Mouse (Mus musculus): ENCODE measurements around the gene Fuca1. TPM values are rescaled to one million over a fixed set of nuclear protein-coding genes. Genes with fewer than 3 reads are reported as not detected.

Gene Fuca1
- polyA plus RNA-seq, 1 experiment from 2014 or later: 50.9 TPM

DNA sequence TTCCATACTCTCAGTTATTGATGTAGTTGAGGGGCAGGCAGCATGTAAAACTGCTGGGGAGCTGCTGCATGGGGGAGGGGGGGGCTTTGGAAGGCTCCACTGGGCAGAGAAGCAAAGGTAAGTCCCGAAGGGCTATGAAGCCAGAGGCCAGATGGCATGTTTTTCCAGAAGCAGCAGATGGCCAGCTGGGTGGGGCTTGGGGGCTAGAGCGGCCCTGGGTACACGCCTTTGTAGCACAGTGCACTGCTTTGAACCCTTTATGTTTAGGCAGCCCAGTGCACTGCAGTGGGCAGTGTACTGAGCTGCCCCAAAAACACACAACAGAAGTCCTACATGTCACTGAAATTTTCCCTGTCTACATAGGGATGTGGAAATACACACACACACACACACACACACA lies 7.7 kb upstream of the Fuca1 start:
- Histone ChIP-seq H3K27ac (replicated peaks) (no peak overlapping the region; the same call in 1 of the 2 replicates), H3K9ac (replicated peaks) (no peak overlapping the region), H3K4me3 (no peak overlapping the region), H3K4me2 (replicated peaks) (no peak overlapping the region), H3K27me3 (no peaks in the 10 kb centered on the region), H3K9me3 (no peaks in the 10 kb centered on the region), H3K36me3 (no peaks in the 10 kb centered on the region), H3K4me1 (no peaks in the 10 kb centered on the region)
- peak; percentile 78; the same call in 1 of the 2 replicates for ATAC-seq (replicated peaks)
- 38% methylated on average over 3 of the region's 3 CpGs for WGBS

- ATAC-seq (replicated peaks): no peak
- Histone ChIP-seq H3K9me3 (no peaks in the 10 kb centered on the region), H3K4me1 (no peaks in the 10 kb centered on the region), H3K27ac (replicated peaks) (no peak overlapping the region), H3K4me2 (replicated peaks) (no peak overlapping the region), H3K9ac (replicated peaks) (no peak overlapping the region), H3K27me3 (no peaks in the 10 kb centered on the region), H3K4me3 (no peak overlapping the region), H3K36me3 (no peaks in the 10 kb centered on the region)
- 80% methylated on average over 4 of the region's 4 CpGs for WGBS
Observed at GRCm38 (mm10) chr4:135913433-135913832, 7.1 kb upstream of the Fuca1 start.

DNA sequence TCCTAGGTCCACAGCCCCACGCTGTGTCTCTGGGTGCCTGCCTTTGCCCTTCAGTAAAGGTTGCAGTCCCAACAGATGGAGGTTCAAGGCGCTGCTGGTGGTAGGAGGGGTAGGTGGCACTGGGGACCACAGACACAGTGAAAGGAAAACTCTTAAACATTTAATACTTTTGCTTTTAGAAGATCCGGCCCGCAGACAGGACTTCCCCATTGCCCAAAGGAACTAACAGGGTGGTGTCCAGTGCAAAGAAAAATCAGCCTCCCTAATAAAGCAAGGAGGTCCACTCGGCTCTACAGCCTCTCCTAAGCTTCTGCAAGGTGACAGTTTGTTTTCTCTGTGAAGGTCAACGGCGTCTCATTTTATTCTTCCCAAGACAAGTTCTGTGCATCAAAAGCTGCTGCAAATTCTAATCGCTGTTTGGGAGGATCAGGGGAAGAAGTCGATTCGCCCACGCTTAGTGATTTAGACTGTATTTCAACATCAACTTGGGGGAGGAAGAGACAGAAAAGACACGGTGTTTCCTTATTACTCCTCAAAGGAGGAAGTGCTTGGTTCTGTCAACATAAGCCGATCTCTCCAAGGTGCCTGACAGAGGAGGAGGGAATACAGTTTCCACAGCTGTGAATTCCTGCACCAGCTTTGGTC lies 1.8 kb upstream of the Fuca1 start:
- peaks cover 10% of the 10 kb centered on the region for H3K4me1 ChIP-seq

GRCm38 (mm10) chr4:135919280-135919639 lies 1.3 kb upstream of the Fuca1 start:
- H3K27ac ChIP-seq (replicated peaks): no peak overlapping the region

More for the DNA sequence above, 1.8 kb upstream of the Fuca1 start:
- Histone ChIP-seq H3K9me3 (no peaks in the 10 kb centered on the region), H3K4me3 (no peak overlapping the region), H3K4me2 (replicated peaks) (no peak overlapping the region), H3K9ac (replicated peaks) (no peak overlapping the region), H3K27ac (replicated peaks) (no peak overlapping the region), H3K36me3 (peaks cover 5% of the 10 kb centered on the region; the same call in 1 of the 2 replicates), H3K27me3 (no peaks in the 10 kb centered on the region)
- no peak for ATAC-seq (replicated peaks)
- WGBS: 94% methylated on average over 13 of the region's 13 CpGs

GRCm38 (mm10) chr4:135921257-135922120 lies 954 bp downstream of the Fuca1 start:
- Histone ChIP-seq H3K4me2 (replicated peaks) (peak overlapping the region; percentile 90), H3K36me3 (peaks cover 11% of the 10 kb centered on the region; the same call in 1 of the 2 replicates), H3K4me1 (peaks cover 10% of the 10 kb centered on the region), H3K27ac (replicated peaks) (peak overlapping the region; percentile 86), H3K27me3 (no peaks in the 10 kb centered on the region), H3K9ac (replicated peaks) (peak overlapping the region; percentile 85), H3K9me3 (no peaks in the 10 kb centered on the region), H3K4me3 (peak overlapping the region; percentile 91)
- WGBS: 6% methylated on average over 26 of the region's 26 CpGs
- ATAC-seq (replicated peaks): no peak

More at GRCm38 (mm10) chr4:135919280-135919639, 1.3 kb upstream of the Fuca1 start:
- Histone ChIP-seq H3K36me3 (peaks cover 5% of the 10 kb centered on the region; the same call in 1 of the 2 replicates), H3K4me3 (no peak overlapping the region), H3K27me3 (no peaks in the 10 kb centered on the region), H3K4me2 (replicated peaks) (no peak overlapping the region), H3K4me1 (peaks cover 10% of the 10 kb centered on the region), H3K9me3 (no peaks in the 10 kb centered on the region), H3K9ac (replicated peaks) (no peak overlapping the region)
- no peak for ATAC-seq (replicated peaks)
- WGBS: 92% methylated on average over 3 of the region's 3 CpGs

GRCm38 (mm10) chr4:135922190-135922589 lies 1.7 kb downstream of the Fuca1 start:
- no peak overlapping the region for H3K27ac ChIP-seq (replicated peaks)
- H3K9ac ChIP-seq (replicated peaks): no peak overlapping the region
- no peaks in the 10 kb centered on the region for H3K9me3 ChIP-seq
- 0 out of 2 replicates have a peak overlapping the region, but pooled peaks have one; percentile 91 for H3K4me3 ChIP-seq
- peaks cover 10% of the 10 kb centered on the region for H3K4me1 ChIP-seq
- peaks cover 17% of the 10 kb centered on the region; the same call in 1 of the 2 replicates for H3K36me3 ChIP-seq
- H3K27me3 ChIP-seq: no peaks in the 10 kb centered on the region
- WGBS: 78% methylated on average over 1 of the region's 1 CpGs
- H3K4me2 ChIP-seq (replicated peaks): peak overlapping the region; percentile 90
- ATAC-seq (replicated peaks): no peak

DNA sequence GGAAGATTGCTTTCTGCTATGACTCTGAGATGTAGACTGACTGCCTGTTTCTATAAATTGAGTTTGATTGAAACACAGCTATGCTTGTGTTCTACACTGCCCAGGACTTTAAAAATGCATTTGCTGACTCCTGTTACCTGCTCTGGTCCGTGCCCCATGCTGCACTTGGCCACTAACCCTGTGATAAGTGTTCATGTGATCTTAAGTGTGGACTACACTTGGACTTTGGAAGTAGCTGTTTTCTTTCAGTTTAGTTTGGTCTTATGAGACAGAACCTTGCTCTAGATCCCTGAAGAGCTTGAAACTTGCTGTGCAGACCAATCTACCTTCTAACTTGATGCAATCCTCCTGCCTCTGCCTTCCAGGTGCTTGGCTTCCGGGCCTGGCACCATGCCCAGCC lies 3.9 kb downstream of the Fuca1 start:
- no peak for ATAC-seq (replicated peaks)
- Histone ChIP-seq H3K9ac (replicated peaks) (no peak overlapping the region), H3K4me1 (peaks cover 10% of the 10 kb centered on the region), H3K27me3 (no peaks in the 10 kb centered on the region), H3K27ac (replicated peaks) (no peak overlapping the region), H3K4me2 (replicated peaks) (no peak overlapping the region), H3K9me3 (no peaks in the 10 kb centered on the region), H3K4me3 (no peak overlapping the region), H3K36me3 (peaks cover 17% of the 10 kb centered on the region; the same call in 1 of the 2 replicates)
- 93% methylated on average over 2 of the region's 2 CpGs for WGBS

DNA sequence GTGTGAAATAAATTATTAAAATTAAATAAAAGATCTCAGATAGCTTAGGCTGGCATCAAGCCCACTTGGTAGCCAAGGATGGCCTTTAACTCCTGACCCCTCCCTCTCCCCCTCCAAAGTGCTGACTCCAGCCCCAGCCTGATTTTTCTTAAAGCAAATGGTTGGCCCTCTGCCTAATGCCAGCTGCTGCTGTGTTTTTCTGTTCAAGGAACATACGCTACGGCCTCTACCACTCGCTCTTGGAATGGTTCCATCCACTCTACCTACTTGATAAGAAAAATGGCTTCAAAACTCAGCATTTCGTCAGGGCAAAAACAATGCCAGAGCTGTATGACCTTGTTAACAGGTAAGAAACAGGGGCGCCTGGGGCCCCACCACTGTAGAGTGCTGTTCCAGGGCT lies 4.8 kb downstream of the Fuca1 start:
- no peak for ATAC-seq (replicated peaks)
- H3K9ac ChIP-seq (replicated peaks): no peak overlapping the region
- H3K4me1 ChIP-seq: peaks cover 10% of the 10 kb centered on the region
- WGBS: 77% methylated on average over 5 of the region's 5 CpGs
- H3K9me3 ChIP-seq: no peaks in the 10 kb centered on the region
- no peak overlapping the region for H3K4me2 ChIP-seq (replicated peaks)
- H3K27ac ChIP-seq (replicated peaks): no peak overlapping the region
- no peaks in the 10 kb centered on the region for H3K27me3 ChIP-seq
- H3K4me3 ChIP-seq: no peak overlapping the region
- peaks cover 17% of the 10 kb centered on the region; the same call in 1 of the 2 replicates for H3K36me3 ChIP-seq

GRCm38 (mm10) chr4:135926195-135926808 lies 5.8 kb downstream of the Fuca1 start:
- Histone ChIP-seq H3K4me2 (replicated peaks) (no peak overlapping the region), H3K9me3 (no peaks in the 10 kb centered on the region), H3K27me3 (no peaks in the 10 kb centered on the region), H3K4me3 (no peak overlapping the region), H3K9ac (replicated peaks) (no peak overlapping the region), H3K4me1 (peaks cover 9% of the 10 kb centered on the region), H3K36me3 (peaks cover 17% of the 10 kb centered on the region; the same call in 1 of the 2 replicates), H3K27ac (replicated peaks) (no peak overlapping the region)
- ATAC-seq (replicated peaks): no peak
- 87% methylated on average over 10 of the region's 10 CpGs for WGBS

- H3K27me3 ChIP-seq: no peaks in the 10 kb centered on the region
- no peak overlapping the region for H3K4me2 ChIP-seq (replicated peaks)
- peaks cover 4% of the 10 kb centered on the region for H3K4me1 ChIP-seq
- H3K4me3 ChIP-seq: no peak overlapping the region
- H3K27ac ChIP-seq (replicated peaks): no peak overlapping the region
- WGBS: 95% methylated on average over 3 of the region's 3 CpGs
- H3K9ac ChIP-seq (replicated peaks): no peak overlapping the region
- no peaks in the 10 kb centered on the region for H3K9me3 ChIP-seq
- no peak for ATAC-seq (replicated peaks)
- H3K36me3 ChIP-seq: peaks cover 17% of the 10 kb centered on the region; the same call in 1 of the 2 replicates
Observed at GRCm38 (mm10) chr4:135926861-135927260, 6.3 kb downstream of the Fuca1 start.

GRCm38 (mm10) chr4:135928376-135928775 lies 7.8 kb downstream of the Fuca1 start:
- Histone ChIP-seq H3K36me3 (peaks cover 20% of the 10 kb centered on the region), H3K4me2 (replicated peaks) (no peak overlapping the region), H3K9me3 (no peaks in the 10 kb centered on the region), H3K27ac (replicated peaks) (no peak overlapping the region), H3K4me1 (no peaks in the 10 kb centered on the region; the same call in 1 of the 2 replicates), H3K9ac (replicated peaks) (no peak overlapping the region), H3K4me3 (no peak overlapping the region), H3K27me3 (no peaks in the 10 kb centered on the region)
- ATAC-seq (replicated peaks): no peak
- WGBS: 80% methylated on average over 9 of the region's 9 CpGs

DNA sequence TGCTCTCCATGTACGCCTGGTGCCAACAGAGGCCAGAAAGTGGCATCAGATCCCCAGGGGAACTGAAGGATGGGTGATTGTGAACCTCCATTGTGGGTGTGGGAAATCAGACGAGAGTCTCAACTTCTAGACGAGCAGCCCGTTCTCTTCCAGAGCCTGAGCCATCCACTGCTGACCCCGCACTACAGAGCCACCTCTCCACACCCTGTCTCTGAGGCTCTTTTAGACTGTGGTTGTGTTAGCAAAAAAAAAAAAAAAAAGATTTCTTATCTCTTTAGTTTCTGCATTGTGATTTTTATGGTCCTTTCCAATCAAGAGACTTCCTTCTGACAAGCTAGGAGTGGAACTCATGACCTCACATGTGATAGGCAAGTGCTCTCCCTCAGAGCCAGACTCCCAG lies 8.9 kb downstream of the Fuca1 start:
- no peaks in the 10 kb centered on the region; the same call in 1 of the 2 replicates for H3K4me1 ChIP-seq
- 85% methylated on average over 5 of the region's 5 CpGs for WGBS
- no peak overlapping the region for H3K4me2 ChIP-seq (replicated peaks)
- peaks cover 25% of the 10 kb centered on the region for H3K36me3 ChIP-seq
- no peaks in the 10 kb centered on the region for H3K9me3 ChIP-seq
- no peak for ATAC-seq (replicated peaks)
- H3K27ac ChIP-seq (replicated peaks): no peak overlapping the region
- H3K4me3 ChIP-seq: no peak overlapping the region
- H3K9ac ChIP-seq (replicated peaks): no peak overlapping the region
- no peaks in the 10 kb centered on the region for H3K27me3 ChIP-seq
